13 mouse cellular contexts compared by ENCODE assay signal in genomic region chr4:44672216-44672937, GRCm38 (mm10). TPM values are rescaled to one million over a fixed set of nuclear protein-coding genes. Genes with fewer than 3 reads are reported as not detected.
DNase-seq lines count a peak whose midpoint lies in the region; ATAC-seq lines count a peak whose summit lies in the region.
"Had no signal": no experiment of that assay in that cellular context is flagged by ENCODE, and none has a peak within 500 bp of the region (broad histone marks: within the 10 kb centered on the region; RNA-seq: fewer than 3 reads in every experiment).

No protein-coding gene starts in this region.

- H3K4me2 ChIP-seq in forebrain, embryonic 14.5 days (ENCODE audit: low read length): no peak overlapping the region
- no peak overlapping the region for H3K4me2 ChIP-seq in forebrain, embryonic 11.5 days (ENCODE audit: low read depth, low read length, severe bottlenecking)
- H3K4me2 ChIP-seq in hindbrain, embryonic 12.5 days (replicated peaks): no peak overlapping the region
- no peak overlapping the region for H3K4me2 ChIP-seq in hindbrain, embryonic 13.5 days
- H3K4me2 ChIP-seq: limb, embryonic 13.5 days had no signal

- DNase-seq in forebrain, embryonic 14.5 days (ENCODE audit: low spot score): peak; percentile 5
- DNase-seq in forebrain, embryonic 11.5 days (ENCODE audit: low spot score): no peak
- DNase-seq in 416B (ENCODE audit: low read depth): peak; percentile 81
- DNase-seq in T-cell, adult 2 months (ENCODE audit: low spot score): peak; percentile 45
- DNase-seq in left cerebral cortex, adult 18-20 months (ENCODE audit: low spot score in 2 of 2): no peak

- 61% methylated on average over 10 of the region's 10 CpGs for WGBS in forebrain, embryonic 14.5 days
- 67% methylated on average over 10 of the region's 10 CpGs for WGBS in forebrain, embryonic 11.5 days
- 70% methylated on average over 10 of the region's 10 CpGs for WGBS in hindbrain, embryonic 12.5 days
- WGBS in hindbrain, embryonic 13.5 days: 73% methylated on average over 10 of the region's 10 CpGs

- no peak for ATAC-seq in forebrain, embryonic 14.5 days
- ATAC-seq in forebrain, embryonic 11.5 days (replicated peaks; ENCODE audit: low FRiP score): no peak
- 0 out of 2 replicates have a peak, but pooled peaks have one; percentile 34 for ATAC-seq in megakaryocyte progenitor cell, adult 5-6 weeks (replicated peaks; ENCODE audit: poor library complexity)
- no peak for ATAC-seq in hindbrain, embryonic 12.5 days (ENCODE audit: low FRiP score)
- ATAC-seq in hindbrain, embryonic 13.5 days (ENCODE audit: low FRiP score): no peak
- ATAC-seq: hindbrain, postnatal 0 days had no signal

- no peak overlapping the region for H3K9ac ChIP-seq in forebrain, embryonic 14.5 days (ENCODE audit: low read length)
- no peak overlapping the region for H3K9ac ChIP-seq in forebrain, embryonic 11.5 days (ENCODE audit: low read length)
- H3K9ac ChIP-seq in hindbrain, embryonic 12.5 days: no peak overlapping the region
- no peak overlapping the region for H3K9ac ChIP-seq in hindbrain, embryonic 13.5 days
- H3K9ac ChIP-seq: limb, embryonic 13.5 days had no signal

- H3K36me3 ChIP-seq in forebrain, embryonic 14.5 days (ENCODE audit: control insufficient read depth, insufficient read depth, low read length): no peaks in the 10 kb centered on the region
- H3K36me3 ChIP-seq in forebrain, embryonic 11.5 days (ENCODE audit: control insufficient read depth, insufficient read depth, low read length): no peaks in the 10 kb centered on the region
- no peaks in the 10 kb centered on the region for H3K36me3 ChIP-seq in hindbrain, embryonic 12.5 days
- H3K36me3 ChIP-seq in hindbrain, embryonic 13.5 days: no peaks in the 10 kb centered on the region
- H3K36me3 ChIP-seq: heart, embryonic 10.5 days; limb, embryonic 13.5 days had no signal

- no peak overlapping the region for H3K4me3 ChIP-seq in forebrain, embryonic 14.5 days (ENCODE audit: low read depth, low read length)
- H3K4me3 ChIP-seq in forebrain, embryonic 11.5 days (ENCODE audit: low read depth, low read length): no peak overlapping the region
- H3K4me3 ChIP-seq in hindbrain, embryonic 12.5 days: no peak overlapping the region
- no peak overlapping the region for H3K4me3 ChIP-seq in hindbrain, embryonic 13.5 days
- H3K4me3 ChIP-seq: erythroblast, embryonic 14.5 days; heart, embryonic 10.5 days; limb, embryonic 13.5 days; megakaryocyte, embryonic 14.5 days had no signal

- no peaks in the 10 kb centered on the region; the same call in 1 of the 2 replicates for H3K27me3 ChIP-seq in forebrain, embryonic 14.5 days (replicated peaks; ENCODE audit: control insufficient read depth, insufficient read depth, low read length)
- H3K27me3 ChIP-seq in forebrain, embryonic 11.5 days (ENCODE audit: control insufficient read depth, insufficient read depth, low read length): peaks cover 3% of the 10 kb centered on the region; the same call in 1 of the 2 replicates
- peaks cover 22% of the 10 kb centered on the region; the same call in 1 of the 2 replicates for H3K27me3 ChIP-seq in hindbrain, embryonic 12.5 days
- peaks cover 47% of the 10 kb centered on the region for H3K27me3 ChIP-seq in hindbrain, embryonic 13.5 days

- no peaks in the 10 kb centered on the region for H3K4me1 ChIP-seq in forebrain, embryonic 14.5 days (ENCODE audit: control insufficient read depth, insufficient read depth, low read length)
- peaks cover 6% of the 10 kb centered on the region; the same call in 1 of the 2 replicates for H3K4me1 ChIP-seq in forebrain, embryonic 11.5 days (replicated peaks; ENCODE audit: control insufficient read depth, insufficient read depth, low read length)
- 0 out of 2 replicates have a peak, but pooled peaks cover 2% of the 10 kb centered on the region for H3K4me1 ChIP-seq in hindbrain, embryonic 12.5 days
- peaks cover 3% of the 10 kb centered on the region; the same call in 1 of the 2 replicates for H3K4me1 ChIP-seq in hindbrain, embryonic 13.5 days (replicated peaks)
- H3K4me1 ChIP-seq: megakaryocyte, embryonic 14.5 days had no signal

- no peak overlapping the region for H3K27ac ChIP-seq in forebrain, embryonic 14.5 days (ENCODE audit: low read depth, low read length)
- H3K27ac ChIP-seq in forebrain, embryonic 11.5 days (ENCODE audit: low read depth, low read length): no peak overlapping the region
- no peak overlapping the region for H3K27ac ChIP-seq in hindbrain, embryonic 12.5 days
- H3K27ac ChIP-seq in hindbrain, embryonic 13.5 days: no peak overlapping the region
- H3K27ac ChIP-seq: heart, embryonic 10.5 days; hindbrain, postnatal 0 days; limb, embryonic 13.5 days had no signal

- 0 out of 2 replicates have a peak, but pooled peaks cover 3% of the 10 kb centered on the region for H3K9me3 ChIP-seq in forebrain, embryonic 14.5 days (replicated peaks; ENCODE audit: control insufficient read depth, low read length)
- no peaks in the 10 kb centered on the region for H3K9me3 ChIP-seq in forebrain, embryonic 11.5 days (ENCODE audit: control insufficient read depth, low read length)
- H3K9me3 ChIP-seq in hindbrain, embryonic 12.5 days (replicated peaks): peaks cover 4% of the 10 kb centered on the region
- no peaks in the 10 kb centered on the region for H3K9me3 ChIP-seq in hindbrain, embryonic 13.5 days
- H3K9me3 ChIP-seq: heart, embryonic 10.5 days; limb, embryonic 13.5 days had no signal

RNA-seq across cellular contexts. Expression of gene Pax5, which starts 37.9 kb away (rescaled TPM):
- polyA plus RNA-seq in forebrain, embryonic 14.5 days (2014; fragmentation: Nextera tagmentation; extraction: Ambion mirVana): 0.10 and 0.20 TPM in 2 replicates
- polyA plus RNA-seq in forebrain, embryonic 11.5 days (2014; fragmentation: Nextera tagmentation; extraction: Ambion mirVana): 0.11 and 0.43 TPM in 2 replicates
- 0.10 TPM in 1 of 2 replicates, not detected in the other for total RNA-seq in megakaryocyte progenitor cell, adult 5-6 weeks (2015)
- not detected in 2 replicates for total RNA-seq in megakaryocyte progenitor cell, adult 5-6 weeks (2017)
- 8.5 and 8.6 TPM in 2 replicates for polyA plus RNA-seq in hindbrain, embryonic 12.5 days (2016; fragmentation: Nextera tagmentation; extraction: Ambion mirVana)
- 2.8 and 6.1 TPM in 2 replicates for polyA plus RNA-seq in hindbrain, embryonic 13.5 days (2015; fragmentation: Nextera tagmentation; extraction: Ambion mirVana)
- total RNA-seq in left cerebral cortex, adult 18-20 months (2021): under 1 TPM in 1 of 2 experiments, not detected in 1; 0.84 TPM
- polyA plus RNA-seq: limb, embryonic 13.5 days had no signal

Comparison
In these comparisons a context has a peak if more than half of its experiments do, and no peak if none do; other contexts are left out.
1. DNase-seq: peak in forebrain, embryonic 14.5 days (single experiment), 416B (single experiment) and T-cell, adult 2 months (single experiment); none in forebrain, embryonic 11.5 days (single experiment) and left cerebral cortex, adult 18-20 months (0 of 2).